Mouse (Mus musculus): ENCODE results near the gene Top2a.
A peak's percentile ranks its signal among the peaks of the same experiment; 100 is the strongest.

The Top2a gene

GRCm38 (mm10) chr11:98949958-98950460 lies 74.0 kb downstream of the Top2a start:
- no peak for DNase-seq (ENCODE audit: low read depth)

- DNase-seq (ENCODE audit: low read depth), result no peak
Measured at GRCm38 (mm10) chr11:98949242-98949957, 74.6 kb downstream of the Top2a start.

- peak; percentile 56 for DNase-seq (ENCODE audit: low read depth)
Measured at GRCm38 (mm10) chr11:98947969-98948569, 75.9 kb downstream of the Top2a start.

- DNase-seq (ENCODE audit: low read depth), result no peak
Measured at GRCm38 (mm10) chr11:98945605-98945977, 78.4 kb downstream of the Top2a start.

- DNase-seq (ENCODE audit: low read depth), result no peak
Measured at GRCm38 (mm10) chr11:98944897-98945604, 78.9 kb downstream of the Top2a start.

- peak; percentile 65 for DNase-seq (ENCODE audit: low read depth)
Measured at GRCm38 (mm10) chr11:98943741-98944461, 80.1 kb downstream of the Top2a start.

Measured in 416B (cell line).